Mouse (Mus musculus) stomach, embryonic 15.5 days (tissue): ENCODE data around the gene Gm15557. TPM values are rescaled to one million over a fixed set of nuclear protein-coding genes. Genes with fewer than 3 reads are reported as not detected.
A peak's percentile ranks its signal among the peaks of the same experiment; 100 is the strongest.
"Not testable (repeated sequence)": the region's sequence is repeated elsewhere in the genome, so short reads cannot be mapped to it uniquely, and the experiment has no call there.

Experiments used
- ATAC-seq: fragments of 200-750 bp; cut with Nextera tagmentation; 2 replicates; pipeline ENCODE4 v1.8.0; 2017; ENCODE audit warnings: low read depth, moderate number of reproducible peaks, moderate TSS enrichment; ENCODE audit not compliant: insufficient read depth, low FRiP score
- H3K27ac ChIP-seq: fragments of 300-500 bp; sonication (generic); 2 replicates; pipeline ENCODE4 v1.5.1; 2015; ENCODE audit warnings: mild to moderate bottlenecking, inconsistent platforms
- H3K27me3 ChIP-seq: fragments of 300-500 bp; sonication (generic); replicated peaks from 2 replicates; pipeline ENCODE4 v1.6.1; 2015; ENCODE audit warnings: inconsistent platforms
- H3K36me3 ChIP-seq: fragments of 300-500 bp; sonication (generic); 2 replicates; pipeline ENCODE4 v1.6.1; 2015; ENCODE audit warnings: inconsistent platforms
- H3K4me1 ChIP-seq: fragments of 300-500 bp; sonication (generic); 2 replicates; pipeline ENCODE4 v1.6.1; 2015; ENCODE audit warnings: inconsistent platforms
- H3K4me2 ChIP-seq: fragments of 300-500 bp; sonication (generic); 2 replicates; pipeline ENCODE4 v1.6.1; 2015; ENCODE audit warnings: mild to moderate bottlenecking, inconsistent platforms
- H3K4me3 ChIP-seq: fragments of 300-500 bp; sonication (generic); replicated peaks from 2 replicates; pipeline ENCODE4 v1.5.1; 2015; ENCODE audit warnings: inconsistent platforms
- H3K9ac ChIP-seq: fragments of 300-500 bp; sonication (generic); 2 replicates; pipeline ENCODE4 v1.6.1; 2015; ENCODE audit warnings: inconsistent platforms
- H3K9me3 ChIP-seq: fragments of 300-500 bp; sonication (generic); 2 replicates; pipeline ENCODE4 v1.6.1; 2016; ENCODE audit warnings: inconsistent platforms
- WGBS: fragments of 180-500 bp; shearing (Covaris S2); methylation state at CpG from one replicate; pipeline ENCODE4 v1.1.7; 2015; 5-methylcytosine and 5-hydroxymethylcytosine counted together
- polyA plus RNA-seq: library from polyadenylated mRNA; unstranded; fragments of >200 nt; fragmentation: Nextera tagmentation; extraction: Ambion mirVana; gene quantifications from 2 replicates; pipeline ENCODE4 v1.2.1, GENCODE M21; 2015

Gm15557 gene
- polyA plus RNA-seq, result not detected in 2 replicates

DNA sequence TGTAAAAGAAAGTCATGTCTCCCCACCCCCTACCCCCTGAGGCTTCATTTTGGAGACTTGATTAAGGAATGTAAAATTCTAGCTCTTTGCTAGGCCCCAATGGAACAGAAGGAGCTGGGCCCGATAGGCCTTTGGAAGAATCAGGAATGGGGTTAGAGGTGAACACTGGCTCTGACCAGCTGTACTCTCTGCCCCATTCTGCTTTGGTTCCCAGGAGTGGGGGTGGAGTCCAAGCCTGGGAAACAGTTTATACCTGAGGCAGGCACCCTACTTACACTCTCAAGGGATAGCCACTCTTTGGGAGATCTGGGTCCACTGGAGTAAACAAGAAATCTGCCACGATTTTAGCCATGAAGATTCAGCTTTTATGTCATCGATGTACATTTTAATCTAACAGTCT is at the start of gene Gm15557:
TSS of gene Gm15557 (plus strand) at position 48 of the 400 bp plus-strand sequence.
- Histone ChIP-seq H3K4me1 (peaks cover 12% of the 10 kb centered on the region; the same call in 1 of the 2 replicates), H3K9me3 (no peaks in the 10 kb centered on the region), H3K27ac (no peak within 1 kb of the TSS; the same call in 1 of the 2 replicates), H3K4me3 (no peak within 1 kb of the TSS), H3K9ac (no peak within 1 kb of the TSS), H3K36me3 (no peaks in the 10 kb centered on the region), H3K4me2 (no peak within 1 kb of the TSS), H3K27me3 (no peaks in the 10 kb centered on the region)
- ATAC-seq, result no peak
- 77% methylated on average over 3 of the region's 3 CpGs for WGBS

DNA sequence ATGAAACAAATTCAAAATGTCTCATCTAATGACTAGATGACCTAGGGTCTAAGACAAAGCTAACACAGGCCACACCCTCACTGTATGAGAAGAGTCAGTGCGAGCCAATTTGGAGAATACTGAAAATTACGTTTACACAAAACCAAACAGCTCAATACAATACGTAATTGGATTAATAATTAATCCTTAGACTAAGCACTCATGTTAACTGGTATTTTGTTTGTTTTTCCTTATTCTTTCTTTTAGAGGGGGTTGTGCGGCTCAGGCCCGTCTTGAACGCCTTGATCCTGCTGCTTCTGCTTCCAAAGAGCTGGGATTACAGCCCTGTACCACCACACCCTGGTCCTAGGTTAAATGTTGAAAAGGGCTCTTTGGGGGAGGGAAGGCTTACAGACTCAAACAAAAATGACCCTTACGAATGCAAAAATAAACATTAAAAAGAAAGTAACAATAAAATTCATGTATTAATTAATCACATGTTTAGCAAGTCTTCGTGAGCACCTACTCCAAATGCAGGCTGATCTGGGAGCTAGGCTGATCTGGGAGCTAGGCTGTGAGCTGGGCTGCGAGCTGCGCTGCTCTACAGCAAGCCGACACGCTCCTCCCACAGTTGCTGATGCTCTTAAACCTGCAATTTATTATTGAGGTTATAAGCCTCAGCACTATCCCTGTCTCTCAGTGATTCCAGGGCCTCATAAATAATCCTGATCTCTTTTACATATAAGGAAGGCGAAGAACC is 46.1 kb upstream of the Gm15557 start:
- ATAC-seq, result no peak
- no peak overlapping the region for H3K4me2 ChIP-seq
- no peak overlapping the region for H3K4me3 ChIP-seq
- no peaks in the 10 kb centered on the region for H3K4me1 ChIP-seq
- H3K27ac ChIP-seq, result peak overlapping the region; percentile 22; the same call in 1 of the 2 replicates
- H3K27me3 ChIP-seq, result no peaks in the 10 kb centered on the region
- WGBS, result 72% methylated on average over 13 of the region's 13 CpGs
- peaks cover 8% of the 10 kb centered on the region; the same call in 1 of the 2 replicates for H3K36me3 ChIP-seq
- H3K9me3 ChIP-seq, result no peaks in the 10 kb centered on the region
- no peak overlapping the region for H3K9ac ChIP-seq

GRCm38 (mm10) chr2:155895046-155895735 is 45.3 kb upstream of the Gm15557 start:
- H3K27ac ChIP-seq, result 0 out of 2 replicates have a peak overlapping the region, but pooled peaks have one; percentile 6
- no peak overlapping the region for H3K4me3 ChIP-seq
- 72% methylated on average over 16 of the region's 16 CpGs for WGBS
- H3K4me1 ChIP-seq, result no peaks in the 10 kb centered on the region
- H3K9me3 ChIP-seq, result no peaks in the 10 kb centered on the region
- H3K4me2 ChIP-seq, result no peak overlapping the region
- H3K9ac ChIP-seq, result no peak overlapping the region
- ATAC-seq, result 0 out of 2 replicates have a peak, but pooled peaks have one; percentile 22
- H3K27me3 ChIP-seq, result no peaks in the 10 kb centered on the region
- H3K36me3 ChIP-seq, result peaks cover 8% of the 10 kb centered on the region; the same call in 1 of the 2 replicates

GRCm38 (mm10) chr2:155902989-155903631 is 37.4 kb upstream of the Gm15557 start:
- Histone ChIP-seq H3K27ac (no peak overlapping the region), H3K9ac (no peak overlapping the region), H3K4me2 (no peak overlapping the region), H3K4me1 (no peaks in the 10 kb centered on the region), H3K27me3 (no peaks in the 10 kb centered on the region), H3K9me3 (no peaks in the 10 kb centered on the region), H3K4me3 (no peak overlapping the region), H3K36me3 (peaks cover 16% of the 10 kb centered on the region)
- 89% methylated on average over 16 of the region's 16 CpGs for WGBS
- no peak for ATAC-seq

GRCm38 (mm10) chr2:155903632-155904008 is 36.9 kb upstream of the Gm15557 start:
- Histone ChIP-seq H3K36me3 (peaks cover 13% of the 10 kb centered on the region), H3K9ac (no peak overlapping the region), H3K4me2 (no peak overlapping the region), H3K27ac (no peak overlapping the region), H3K9me3 (no peaks in the 10 kb centered on the region), H3K4me3 (no peak overlapping the region), H3K27me3 (no peaks in the 10 kb centered on the region), H3K4me1 (no peaks in the 10 kb centered on the region)
- WGBS, result 87% methylated on average over 6 of the region's 6 CpGs
- ATAC-seq, result no peak

DNA sequence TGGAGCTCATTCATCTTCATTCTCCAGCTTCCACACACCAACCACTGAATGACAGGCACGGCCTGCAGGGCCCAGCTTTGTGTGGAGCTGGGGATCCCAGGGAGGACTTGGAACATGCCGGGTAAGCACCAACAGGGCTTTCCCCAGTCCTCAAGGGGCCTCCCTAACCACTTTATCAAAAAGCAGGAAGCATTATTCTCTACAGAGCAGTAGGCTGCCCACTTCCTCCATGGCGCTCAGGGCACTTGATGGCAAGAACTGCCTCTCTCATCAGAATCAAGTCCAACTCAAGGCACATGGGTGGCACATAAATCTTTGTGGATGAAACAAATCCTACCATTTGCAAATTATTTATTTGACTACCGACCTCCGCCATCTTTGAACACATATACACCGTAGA is 25.8 kb upstream of the Gm15557 start:
- H3K36me3 ChIP-seq, result peaks cover 17% of the 10 kb centered on the region
- H3K27ac ChIP-seq, result no peak overlapping the region
- H3K4me2 ChIP-seq, result no peak overlapping the region
- H3K4me3 ChIP-seq, result no peak overlapping the region
- no peaks in the 10 kb centered on the region for H3K27me3 ChIP-seq
- no peaks in the 10 kb centered on the region for H3K4me1 ChIP-seq
- H3K9me3 ChIP-seq, result no peaks in the 10 kb centered on the region
- no peak overlapping the region for H3K9ac ChIP-seq
- no peak for ATAC-seq
- 84% methylated on average over 6 of the region's 6 CpGs for WGBS

DNA sequence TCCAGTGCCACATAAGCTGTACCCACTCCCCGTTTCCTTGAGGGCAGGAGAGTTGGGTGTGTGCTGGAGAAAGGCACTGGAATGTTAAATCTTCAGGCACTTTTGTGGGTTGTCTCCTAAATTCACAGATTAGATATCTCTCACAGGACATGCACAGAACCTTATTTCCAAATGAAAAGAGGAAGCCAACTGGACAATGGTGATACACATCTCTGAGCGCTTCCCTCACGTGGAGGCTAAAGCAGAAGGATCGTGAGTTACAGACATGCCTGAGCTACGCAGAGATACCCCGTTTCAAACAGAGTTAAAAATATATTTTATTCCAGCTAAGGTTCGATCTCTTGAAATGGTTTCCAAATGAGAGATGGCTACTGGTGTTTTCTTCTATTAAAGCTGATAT is 17.4 kb upstream of the Gm15557 start:
- Histone ChIP-seq H3K4me1 (no peaks in the 10 kb centered on the region), H3K4me3 (no peak overlapping the region), H3K27ac (no peak overlapping the region), H3K9me3 (no peaks in the 10 kb centered on the region), H3K27me3 (no peaks in the 10 kb centered on the region), H3K9ac (no peak overlapping the region), H3K36me3 (no peaks in the 10 kb centered on the region), H3K4me2 (no peak overlapping the region)
- WGBS, result 88% methylated on average over 7 of the region's 7 CpGs
- no peak for ATAC-seq

DNA sequence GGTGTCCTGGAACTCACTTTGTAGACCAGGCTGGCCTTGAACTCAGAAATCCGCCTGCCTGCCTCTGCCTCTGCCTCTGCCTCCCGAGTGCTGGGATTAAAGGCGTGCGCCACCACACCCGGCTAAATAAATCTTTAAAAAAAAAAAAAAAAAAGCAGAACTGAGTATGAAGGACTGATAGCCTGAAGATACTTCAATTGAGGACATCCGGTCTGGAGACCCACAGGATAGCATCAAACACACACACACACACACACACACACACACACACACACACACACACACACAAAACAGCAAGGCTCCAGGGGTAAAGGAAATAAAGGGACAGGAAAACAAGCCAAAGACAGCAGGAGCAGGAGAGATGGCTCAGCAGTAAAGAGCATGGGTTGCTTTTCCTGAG is 15.3 kb upstream of the Gm15557 start:
- ATAC-seq, H3K36me3 ChIP-seq, H3K27ac ChIP-seq, H3K4me1 ChIP-seq, H3K9me3 ChIP-seq, H3K4me2 ChIP-seq, H3K9ac ChIP-seq, H3K27me3 ChIP-seq, H3K4me3 ChIP-seq: not testable (repeated sequence)
- WGBS, result 91% methylated on average over 6 of the region's 6 CpGs

DNA sequence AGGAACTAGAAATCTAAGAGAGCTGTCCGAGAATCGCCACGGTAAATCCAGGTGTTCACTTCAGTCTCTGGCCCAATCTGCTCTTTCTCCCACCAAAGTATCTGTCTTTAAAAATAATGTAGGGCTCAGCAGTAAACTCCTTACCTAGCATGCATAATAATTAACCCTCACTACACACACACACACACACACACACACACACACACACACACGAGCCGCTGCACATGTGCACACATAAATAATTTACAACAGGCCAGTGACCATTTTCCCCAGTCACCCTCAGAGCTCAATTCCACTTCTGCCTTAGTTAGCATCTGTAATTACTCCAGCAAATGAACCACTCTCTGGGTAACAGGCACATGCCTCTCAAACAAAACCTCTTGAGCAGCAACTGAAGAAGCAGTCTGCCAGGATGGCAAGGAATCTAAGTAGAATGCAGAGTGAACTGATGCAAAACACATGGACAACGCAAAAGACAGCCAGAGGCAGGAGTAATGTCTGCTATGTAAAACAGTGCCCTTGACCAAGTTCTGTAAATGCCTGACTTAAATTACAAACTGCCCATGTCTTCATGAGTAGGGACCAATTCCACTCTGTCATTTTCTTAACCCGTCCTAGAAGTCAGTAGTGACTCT is 11.7 kb upstream of the Gm15557 start:
- peaks cover 6% of the 10 kb centered on the region; the same call in 1 of the 2 replicates for H3K4me1 ChIP-seq
- H3K27me3 ChIP-seq, result no peaks in the 10 kb centered on the region
- H3K36me3 ChIP-seq, result no peaks in the 10 kb centered on the region
- peak overlapping the region; percentile 58 for H3K4me3 ChIP-seq
- 67% methylated on average over 7 of the region's 7 CpGs for WGBS
- H3K9ac ChIP-seq, result no peak overlapping the region
- peak overlapping the region; percentile 86; the same call in 1 of the 2 replicates for H3K27ac ChIP-seq
- H3K4me2 ChIP-seq, result peak overlapping the region; percentile 73
- no peak for ATAC-seq
- no peaks in the 10 kb centered on the region for H3K9me3 ChIP-seq

DNA sequence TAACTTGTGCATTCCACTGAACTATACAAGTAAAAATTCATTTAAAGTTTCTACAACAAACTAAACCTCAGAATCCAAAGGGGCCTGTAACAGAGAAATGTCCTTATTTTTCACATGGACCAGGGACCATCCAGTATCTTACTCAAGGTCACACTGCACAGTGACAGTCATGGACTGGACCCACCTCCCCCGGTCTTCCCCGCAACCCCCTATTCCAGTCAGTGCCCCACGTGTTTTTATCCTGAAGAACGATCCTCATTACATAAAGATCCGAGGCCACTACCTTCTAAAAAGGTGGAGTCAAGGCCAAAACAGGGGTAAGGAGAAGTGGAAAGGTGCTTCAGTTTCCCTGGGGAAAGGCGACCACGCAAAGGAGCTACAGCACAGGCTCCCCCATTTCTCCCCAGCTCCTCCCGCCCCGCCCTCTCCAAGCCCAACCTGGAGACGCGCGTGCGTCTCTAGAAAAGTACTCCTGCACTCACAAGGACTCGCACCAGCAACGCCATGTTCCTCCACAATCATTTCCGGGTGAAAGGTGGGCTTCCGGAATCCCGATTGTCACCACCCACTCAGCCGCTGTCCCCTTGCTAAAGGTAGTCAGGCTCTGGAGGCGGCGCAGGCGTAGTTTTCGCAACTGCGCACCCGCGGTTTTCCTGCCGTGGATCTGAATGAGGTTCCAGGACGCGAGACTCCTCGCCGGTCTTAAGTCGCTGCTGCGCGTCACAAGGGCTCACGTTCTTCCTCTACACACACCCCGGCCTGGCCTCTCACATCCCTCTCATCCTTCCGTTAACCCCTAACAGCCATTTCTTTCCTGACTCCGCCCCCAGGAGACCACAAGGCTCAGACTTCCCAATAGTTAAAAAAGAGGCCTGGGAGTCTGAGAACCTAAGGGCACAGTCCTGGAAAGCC is 10.7 kb upstream of the Gm15557 start, which contains the start of gene Uqcc1:
TSS of gene Uqcc1 (minus strand) at position 780 of the 912 bp plus-strand sequence.
- Histone ChIP-seq H3K27me3 (no peaks in the 10 kb centered on the region), H3K9ac (peak within 1 kb of the TSS; percentile 53; the same call in 1 of the 2 replicates), H3K27ac (peak within 1 kb of the TSS; percentile 86), H3K4me1 (peaks cover 6% of the 10 kb centered on the region; the same call in 1 of the 2 replicates), H3K4me3 (peak within 1 kb of the TSS; percentile 58), H3K9me3 (no peaks in the 10 kb centered on the region), H3K4me2 (peak within 1 kb of the TSS; percentile 73), H3K36me3 (no peaks in the 10 kb centered on the region)
- ATAC-seq, result peak; percentile 89
- under 1% methylated on average over 38 of the region's 38 CpGs for WGBS
